Mouse (Mus musculus) bone marrow macrophage, adult 2 months (primary cell): ENCODE results near the gene Rasgrf1. TPM values are rescaled to one million over a fixed set of nuclear protein-coding genes. Genes with fewer than 3 reads are reported as not detected.

Experiments used
- H3K27ac ChIP-seq: 2 replicates; pipeline ENCODE4 v1.5.1; 2012; ENCODE audit warnings: low read depth, low read length; ENCODE audit not compliant: insufficient read depth
- H3K4me1 ChIP-seq: 2 replicates; pipeline ENCODE4 v1.6.1; 2012; ENCODE audit warnings: low read length; ENCODE audit not compliant: control insufficient read depth, insufficient read depth
- H3K4me3 ChIP-seq: 2 replicates; pipeline ENCODE4 v1.5.1; 2012; ENCODE audit warnings: mild to moderate bottlenecking, low read length, moderate library complexity; ENCODE audit not compliant: insufficient read depth
- CTCF ChIP-seq: IDR thresholded peaks from 2 replicates; pipeline ENCODE4 v1.5.1; 2012; ENCODE audit warnings: low read depth, mild to moderate bottlenecking, low read length, moderate library complexity
- POLR2A ChIP-seq: IDR thresholded peaks from 2 replicates; pipeline ENCODE4 v1.6.1; 2012; ENCODE audit warnings: mild to moderate bottlenecking, low read depth, low read length, borderline replicate concordance
- polyA plus RNA-seq: library from polyadenylated mRNA; stranded (reverse); fragments of >200 nt; gene quantifications from 2 replicates; pipeline ENCODE4 v1.2.4, GENCODE M21; 2012; ENCODE audit not compliant: missing spikeins, insufficient read depth, insufficient read length

Rasgrf1 gene
- polyA plus RNA-seq, 1 experiment, result 0.58 TPM

- Histone ChIP-seq H3K27ac (no peak overlapping the region), H3K4me1 (no peaks in the 10 kb centered on the region), H3K4me3 (no peak overlapping the region)
- no peak for TF ChIP-seq POLR2A
- no peak for TF ChIP-seq CTCF
Measured at GRCm38 (mm10) chr9:89964091-89964490, 54.4 kb downstream of the Rasgrf1 start.

DNA sequence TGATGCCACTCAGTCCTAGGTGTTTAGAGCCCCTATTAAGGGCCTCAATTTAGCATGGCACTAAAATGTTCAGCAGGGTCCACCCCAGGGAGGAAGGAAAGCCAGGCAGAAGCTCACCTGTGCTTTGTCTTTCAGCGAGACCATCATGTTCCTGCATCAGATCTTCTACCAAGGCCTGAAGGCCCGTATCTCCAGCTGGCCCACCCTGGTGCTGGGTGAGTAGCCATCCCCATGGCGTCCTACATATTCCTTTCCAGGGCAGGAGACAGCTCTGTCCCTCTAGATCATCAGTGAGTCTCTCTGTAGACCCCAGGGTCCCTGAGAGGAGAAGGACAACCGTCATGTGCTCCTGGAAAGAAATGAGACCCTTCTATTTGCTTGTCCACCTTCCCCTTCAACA is 58.0 kb downstream of the Rasgrf1 start:
- Histone ChIP-seq H3K4me3 (no peak overlapping the region), H3K4me1 (no peaks in the 10 kb centered on the region), H3K27ac (no peak overlapping the region)
- TF ChIP-seq POLR2A (no peak), CTCF (no peak)

DNA sequence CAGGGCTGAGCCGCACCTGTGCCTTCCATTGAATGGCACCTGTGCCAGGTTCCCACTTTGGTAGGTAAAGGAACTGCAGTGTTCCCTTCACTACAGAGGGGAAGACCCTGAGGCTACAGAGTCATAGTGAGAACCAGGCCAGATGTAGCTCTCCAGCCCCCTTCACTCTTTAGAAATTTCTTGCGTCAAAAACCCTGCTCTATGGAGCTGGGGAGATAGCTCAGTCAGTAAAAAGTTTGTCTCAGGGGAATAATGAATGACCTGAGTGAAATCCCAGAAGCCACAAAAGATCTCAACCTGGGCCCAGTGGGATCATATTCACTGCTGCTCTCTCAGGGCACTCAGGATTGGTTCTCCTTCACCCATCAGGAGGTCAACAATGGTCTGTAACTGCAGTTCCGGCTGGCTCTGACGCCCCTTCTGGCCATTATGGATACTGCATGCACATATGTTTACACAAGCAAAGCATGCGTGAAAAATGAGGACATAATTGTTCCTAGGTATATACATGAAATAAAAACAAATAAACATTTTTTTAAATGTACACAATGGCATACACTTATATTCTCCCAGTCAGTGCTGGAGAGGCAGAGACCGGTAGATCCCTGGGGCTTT is 59.2 kb downstream of the Rasgrf1 start:
- H3K4me3 ChIP-seq, result no peak overlapping the region
- no peaks in the 10 kb centered on the region for H3K4me1 ChIP-seq
- no peak overlapping the region for H3K27ac ChIP-seq
- TF ChIP-seq POLR2A (no peak), CTCF (no peak)

DNA sequence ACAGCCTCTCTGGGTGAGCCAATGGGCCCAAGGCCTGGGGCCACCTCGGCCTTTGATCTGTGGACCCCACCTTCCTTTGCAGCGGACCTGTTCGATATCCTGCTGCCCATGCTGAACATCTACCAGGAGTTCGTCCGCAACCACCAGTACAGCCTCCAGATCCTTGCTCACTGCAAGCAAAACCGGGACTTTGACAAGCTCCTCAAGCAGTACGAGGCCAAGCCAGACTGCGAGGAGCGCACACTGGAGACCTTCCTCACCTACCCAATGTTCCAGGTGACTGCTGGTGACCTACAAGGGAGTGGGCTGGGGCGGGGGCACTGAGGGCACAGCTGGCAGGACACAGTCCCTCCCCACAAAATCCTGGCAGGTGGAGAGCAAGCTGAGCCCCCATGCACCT is 60.6 kb downstream of the Rasgrf1 start:
- no peak overlapping the region for H3K27ac ChIP-seq
- no peaks in the 10 kb centered on the region for H3K4me1 ChIP-seq
- H3K4me3 ChIP-seq, result no peak overlapping the region
- TF ChIP-seq POLR2A (no peak), CTCF (no peak)

- no peaks in the 10 kb centered on the region for H3K4me1 ChIP-seq
- no peak overlapping the region for H3K4me3 ChIP-seq
- no peak overlapping the region for H3K27ac ChIP-seq
- TF ChIP-seq POLR2A (no peak), CTCF (no peak)
Measured at GRCm38 (mm10) chr9:89970886-89971486, 61.3 kb downstream of the Rasgrf1 start.

GRCm38 (mm10) chr9:89972321-89972720 is 62.6 kb downstream of the Rasgrf1 start:
- H3K4me1 ChIP-seq, result no peaks in the 10 kb centered on the region
- H3K27ac ChIP-seq, result no peak overlapping the region
- no peak overlapping the region for H3K4me3 ChIP-seq
- TF ChIP-seq POLR2A (no peak), CTCF (no peak)

DNA sequence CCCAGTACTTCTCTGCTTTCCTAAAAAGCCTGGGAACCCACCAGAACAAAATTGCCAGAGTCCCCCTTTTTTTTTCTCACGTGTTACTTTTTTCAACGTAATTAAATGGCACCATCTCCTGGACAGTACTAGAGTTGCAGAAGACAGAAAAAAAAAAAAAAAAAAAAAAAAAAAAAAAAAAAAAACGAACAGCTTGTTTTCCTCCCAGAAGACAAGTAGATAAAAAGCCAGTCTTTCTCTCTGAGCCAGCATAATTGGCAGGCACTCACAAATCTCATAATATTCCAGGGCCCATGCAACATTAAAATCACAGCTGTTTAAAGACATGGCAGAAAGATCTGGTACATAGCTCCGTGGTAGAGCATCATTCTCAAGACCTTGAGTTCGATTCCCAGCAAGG is 64.1 kb downstream of the Rasgrf1 start:
- Histone ChIP-seq H3K27ac (no peak overlapping the region), H3K4me3 (no peak overlapping the region), H3K4me1 (no peaks in the 10 kb centered on the region)
- TF ChIP-seq POLR2A, result no peak
- no peak for TF ChIP-seq CTCF

DNA sequence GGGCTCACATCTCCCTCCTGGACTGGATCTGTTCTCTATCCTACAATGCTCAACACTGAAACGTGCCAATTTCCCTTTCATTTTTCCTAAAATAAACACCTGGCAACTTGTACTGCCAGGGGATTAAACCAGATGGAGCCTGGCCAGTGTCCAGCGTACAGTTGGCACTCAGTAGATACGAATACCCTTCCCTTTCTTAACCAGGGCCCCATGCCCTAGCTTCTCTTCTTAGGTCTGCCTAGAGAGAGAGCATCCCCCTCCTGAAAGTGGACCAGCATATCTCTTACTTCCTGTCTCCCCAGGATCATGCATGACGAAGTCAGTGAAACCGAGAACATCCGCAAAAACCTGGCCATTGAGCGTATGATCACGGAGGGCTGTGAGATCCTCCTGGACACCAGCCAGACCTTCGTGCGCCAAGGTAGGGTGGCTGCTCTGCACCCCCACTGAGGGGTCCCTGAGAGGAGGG is 64.8 kb downstream of the Rasgrf1 start:
- Histone ChIP-seq H3K4me3 (no peak overlapping the region), H3K27ac (no peak overlapping the region), H3K4me1 (no peaks in the 10 kb centered on the region)
- TF ChIP-seq POLR2A, result no peak
- TF ChIP-seq CTCF, result no peak

DNA sequence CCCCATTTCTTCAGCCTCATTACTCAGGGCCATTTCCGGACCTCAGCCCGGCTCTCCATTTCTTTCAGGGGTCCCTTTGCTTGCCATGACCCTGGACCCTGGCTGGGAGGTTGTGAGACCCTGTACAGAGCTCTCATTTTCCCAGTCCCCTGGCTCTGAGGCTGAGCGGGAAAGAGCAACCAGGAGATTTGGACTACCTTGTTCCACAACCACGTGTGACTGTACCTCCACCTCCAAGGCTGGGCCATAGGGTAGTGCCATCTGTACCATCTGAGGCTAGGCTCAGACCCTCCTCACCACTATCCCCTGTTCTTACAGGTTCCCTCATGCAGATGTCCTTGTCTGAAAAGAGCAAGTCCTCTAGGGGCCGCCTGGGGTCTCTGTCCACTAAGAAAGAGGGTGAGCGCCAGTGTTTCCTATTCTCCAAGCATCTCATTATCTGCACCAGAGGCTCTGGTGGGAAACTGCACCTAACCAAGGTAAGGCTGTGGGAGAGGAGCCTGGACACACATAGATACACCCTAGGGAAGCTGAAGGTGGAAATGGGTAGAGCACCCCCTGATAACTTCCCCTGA is 66.7 kb downstream of the Rasgrf1 start:
- Histone ChIP-seq H3K27ac (no peak overlapping the region), H3K4me3 (no peak overlapping the region), H3K4me1 (no peaks in the 10 kb centered on the region)
- no peak for TF ChIP-seq CTCF
- no peak for TF ChIP-seq POLR2A

DNA sequence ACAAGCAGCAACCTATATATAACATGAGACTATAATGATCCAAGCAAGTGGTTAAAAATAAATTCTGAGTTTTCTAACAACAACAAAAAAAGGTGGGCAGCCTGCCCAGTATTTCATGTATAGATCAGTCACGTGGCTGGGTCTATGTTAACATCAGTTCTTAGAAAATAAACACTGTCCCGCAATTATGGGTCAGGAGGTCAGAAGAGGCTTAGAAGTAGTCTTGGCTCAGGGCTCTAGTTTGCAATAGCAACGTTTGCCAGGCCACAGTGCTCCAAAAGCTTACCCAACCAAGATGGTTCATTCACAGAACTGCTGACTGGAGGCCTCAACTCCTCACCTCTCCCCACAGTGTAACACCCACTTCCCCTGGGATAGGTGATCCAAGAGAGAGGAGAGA is 69.5 kb downstream of the Rasgrf1 start:
- Histone ChIP-seq H3K4me3 (no peak overlapping the region), H3K4me1 (no peaks in the 10 kb centered on the region), H3K27ac (no peak overlapping the region)
- TF ChIP-seq POLR2A (no peak), CTCF (no peak)

GRCm38 (mm10) chr9:89982256-89982655 is 72.5 kb downstream of the Rasgrf1 start:
- Histone ChIP-seq H3K4me3 (no peak overlapping the region), H3K27ac (no peak overlapping the region), H3K4me1 (no peaks in the 10 kb centered on the region)
- no peak for TF ChIP-seq POLR2A
- TF ChIP-seq CTCF, result no peak
